Mouse (Mus musculus) lung, embryonic 16.5 days (tissue): ENCODE data around the gene Twnk. TPM values are rescaled to one million over a fixed set of nuclear protein-coding genes. Genes with fewer than 3 reads are reported as not detected.

ENCODE experiments used
- polyA plus RNA-seq: library from polyadenylated mRNA; unstranded; fragments of >200 nt; fragmentation: Nextera tagmentation; extraction: Ambion mirVana; gene quantifications from 2 replicates; pipeline ENCODE4 v1.2.1, GENCODE M21; 2015

The Twnk gene
- polyA plus RNA-seq, 1 experiment from 2014 or later: 19.8 TPM

Other genes with a start within 250 kb of the Twnk start
- 0.05 TPM in 1 of 2 replicates, not detected in the other for gene Pax2, start 249.6 kb upstream of the Twnk start, polyA plus RNA-seq
- gene Slf2, start 74.5 kb upstream of the Twnk start, polyA plus RNA-seq: 26.4 and 27.1 TPM in 2 replicates
- gene Sema4g, start 16.6 kb upstream of the Twnk start, polyA plus RNA-seq: 1.3 and 1.6 TPM in 2 replicates
- 65.2 and 67.2 TPM in 2 replicates for gene Mrpl43, start 779 bp downstream of the Twnk start, polyA plus RNA-seq
- 50.1 and 51.6 TPM in 2 replicates for gene Lzts2, start 8.8 kb downstream of the Twnk start, polyA plus RNA-seq
- 0.21 and 0.33 TPM in 2 replicates for gene Pdzd7, start 40.1 kb downstream of the Twnk start, polyA plus RNA-seq
- gene Sfxn3, start 41.8 kb downstream of the Twnk start, polyA plus RNA-seq: 26.0 and 26.1 TPM in 2 replicates
- gene Kazald1, start 69.6 kb downstream of the Twnk start, polyA plus RNA-seq: 6.8 and 9.8 TPM in 2 replicates
- not detected in 2 replicates for gene Tlx1, start 145.0 kb downstream of the Twnk start, polyA plus RNA-seq
- not detected in 2 replicates for gene Lbx1, start 230.1 kb downstream of the Twnk start, polyA plus RNA-seq